Mouse (Mus musculus) thymus, postnatal 4 days (tissue): ENCODE measurements at regions not wholly inside any gene's neighbourhood (a gene's known extent, or its start where the extent isn't known, plus 50 kb on each side); places are given as distances from the start of the nearest gene placed in this dataset.

Source experiments
- DNase-seq: peaks from one replicate; pipeline ENCODE4 v3.0.0; 2021

GRCm38 (mm10) chr10:102694810-102695209, 182.8 kb downstream of the Rassf9 start:
- DNase-seq: no peak

- DNase-seq: no peak
Observed at GRCm38 (mm10) chr10:102689966-102690365, 177.9 kb downstream of the Rassf9 start.

GRCm38 (mm10) chr10:102686667-102687397, 174.8 kb downstream of the Rassf9 start:
- no peak for DNase-seq

DNA sequence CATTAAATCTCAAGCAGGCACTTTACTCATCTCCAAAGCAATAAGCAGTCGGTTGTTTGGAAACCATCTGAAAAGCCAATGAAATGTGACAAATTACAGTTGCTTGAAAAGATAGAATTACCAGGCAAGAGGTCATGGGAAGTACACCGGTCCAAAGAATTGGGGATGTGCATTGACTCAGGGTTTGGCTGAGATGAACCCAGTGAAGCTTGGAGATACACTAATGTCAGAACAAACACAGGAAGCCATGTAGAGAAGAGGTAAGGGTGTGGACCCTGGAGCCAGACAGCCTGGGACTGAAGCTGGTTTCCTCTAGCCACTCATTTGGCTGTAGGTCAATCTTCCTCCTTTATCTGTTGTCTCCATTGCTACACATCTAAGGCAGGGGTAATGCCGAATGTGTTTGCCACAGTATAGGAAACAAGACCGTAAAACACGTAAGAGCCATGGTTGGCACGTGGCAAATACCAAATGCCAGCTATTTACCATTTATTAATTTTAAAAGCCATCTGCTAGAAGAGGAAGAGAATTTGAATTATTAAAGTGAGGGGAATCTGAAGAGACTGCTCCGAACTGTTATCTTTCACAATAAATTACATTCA, 173.9 kb downstream of the Rassf9 start:
- no peak for DNase-seq

DNA sequence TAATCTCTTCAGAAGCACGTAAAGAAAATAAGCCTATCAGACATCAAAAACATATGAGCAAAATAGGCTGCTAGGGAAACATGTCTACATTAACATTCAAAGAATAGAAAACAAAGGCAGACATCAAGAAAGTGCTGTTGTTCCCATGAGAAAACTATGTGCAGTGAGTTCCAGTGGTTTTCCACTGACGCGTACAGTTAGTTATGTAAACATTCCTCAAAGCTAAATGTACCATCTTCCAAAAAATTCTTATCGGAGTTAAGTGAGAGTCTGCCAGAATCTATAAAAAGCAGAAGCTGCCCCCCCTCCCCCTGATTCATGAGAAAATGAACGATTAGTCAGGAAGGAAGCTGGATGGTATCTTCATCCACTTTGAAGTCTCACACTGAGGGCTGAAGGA, 155.3 kb downstream of the Rassf9 start:
- DNase-seq: no peak

- no peak for DNase-seq
Observed at GRCm38 (mm10) chr10:102659683-102660082, 147.7 kb downstream of the Rassf9 start.

DNA sequence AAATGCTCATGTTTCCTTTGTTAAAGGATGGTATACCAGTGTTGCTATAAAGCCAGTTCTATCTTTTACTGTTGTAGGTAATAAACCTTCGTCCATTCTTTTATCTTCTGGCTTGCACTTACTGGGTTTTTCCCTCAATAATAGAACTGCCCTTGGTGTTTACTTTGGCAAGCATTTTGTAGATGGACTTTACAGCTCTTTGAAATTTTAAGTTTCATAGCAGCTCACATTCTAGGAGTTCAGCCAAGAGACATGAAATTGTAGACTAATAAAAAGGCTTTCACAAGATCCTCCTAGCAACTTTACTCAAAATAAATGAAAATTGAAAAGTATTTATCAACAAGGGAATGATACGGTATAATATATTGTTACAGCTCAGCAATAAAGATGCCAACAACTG, 124.5 kb downstream of the Rassf9 start:
- DNase-seq: no peak

GRCm38 (mm10) chr10:102633438-102633837, 121.4 kb downstream of the Rassf9 start:
- DNase-seq: no peak

- no peak for DNase-seq
Observed at GRCm38 (mm10) chr10:102628609-102629008, 116.6 kb downstream of the Rassf9 start.

DNA sequence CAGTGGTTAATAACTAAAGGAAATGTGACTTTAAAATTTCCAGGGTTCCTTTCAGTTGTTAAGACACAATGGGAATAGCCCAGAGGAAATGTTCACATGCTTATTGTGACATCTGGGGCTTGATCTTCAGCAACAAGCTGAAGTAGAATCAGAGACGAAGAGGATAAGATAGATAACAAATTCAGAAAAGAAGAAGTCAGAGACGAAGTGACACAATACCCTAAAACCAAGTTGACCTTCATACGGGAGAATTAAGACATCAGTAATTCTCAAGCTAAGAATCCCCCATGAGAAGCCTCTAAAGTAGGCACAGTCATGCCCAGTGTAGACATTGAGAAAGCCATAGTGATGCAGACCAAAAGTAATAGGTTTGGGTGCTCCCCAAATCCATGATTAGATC, 111.9 kb downstream of the Rassf9 start:
- DNase-seq: no peak

DNA sequence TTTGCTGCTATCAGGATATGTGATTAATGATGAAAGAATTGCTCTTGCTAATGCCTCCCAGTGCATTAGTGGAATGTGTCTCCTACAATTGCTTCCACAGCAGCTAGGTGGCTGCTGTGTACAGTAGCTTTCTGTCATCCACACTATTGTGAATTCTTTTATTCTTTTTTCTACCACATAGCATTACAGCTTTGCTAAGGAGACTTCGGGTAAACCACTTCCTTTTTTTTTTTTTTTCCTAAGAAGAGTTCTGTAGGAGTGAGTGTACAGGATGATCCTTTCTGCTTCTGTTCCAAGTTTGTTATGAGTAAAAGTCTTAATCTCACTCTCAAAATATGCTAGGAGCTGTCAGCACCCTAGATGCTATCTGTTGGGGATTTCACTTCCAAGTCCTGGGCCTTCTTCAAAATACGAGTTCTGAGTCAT, 110.6 kb downstream of the Rassf9 start:
- DNase-seq: no peak

GRCm38 (mm10) chr10:102618711-102619110, 106.7 kb downstream of the Rassf9 start:
- no peak for DNase-seq

DNA sequence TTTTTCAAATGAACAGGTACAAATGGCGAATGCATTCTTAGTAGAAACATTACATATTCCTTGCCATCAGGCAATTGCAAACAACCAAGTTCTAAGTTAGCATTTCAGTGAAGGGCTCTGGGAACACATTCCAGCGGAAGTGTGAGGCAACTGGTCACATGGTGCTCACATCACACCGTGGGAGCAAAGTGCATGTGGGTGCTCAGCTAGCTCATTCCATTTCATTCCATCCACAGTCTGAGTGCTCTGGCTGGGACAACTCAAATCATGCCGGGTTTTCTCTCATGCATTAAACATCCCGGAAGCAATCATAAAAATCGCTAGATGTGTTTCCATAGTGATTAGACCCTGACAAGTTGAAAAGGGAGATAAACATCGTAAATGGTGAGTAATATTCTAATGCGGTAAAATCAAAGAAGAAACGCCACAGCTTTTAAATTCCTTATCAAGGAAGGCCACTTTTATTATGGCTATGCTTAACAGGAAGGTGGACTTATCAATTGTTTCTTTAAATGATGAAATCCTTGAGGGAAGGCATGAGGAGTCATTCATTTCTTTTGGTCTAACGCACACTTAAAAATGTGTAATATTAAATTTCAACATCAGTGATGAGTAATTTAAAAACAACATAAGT, 104.1 kb downstream of the Rassf9 start:
- DNase-seq: no peak
